Mouse (Mus musculus) heart, embryonic 16.5 days (tissue): ENCODE data around the gene Crlf3. TPM values are rescaled to one million over a fixed set of nuclear protein-coding genes. Genes with fewer than 3 reads are reported as not detected.

Source experiments
- polyA plus RNA-seq: library from polyadenylated mRNA; unstranded; fragments of >200 nt; fragmentation: Nextera tagmentation; extraction: Ambion mirVana; gene quantifications from 2 replicates; pipeline ENCODE4 v1.2.1, GENCODE M21; 2015

Crlf3 gene
- polyA plus RNA-seq, 1 experiment from 2014 or later: 42.8 TPM

Other genes with a start within 250 kb of the Crlf3 start
- 30.1 and 34.1 TPM in 2 replicates for gene Utp6, start 118.6 kb downstream of the Crlf3 start, polyA plus RNA-seq
- 12.7 and 13.9 TPM in 2 replicates for gene Suz12, start 87.9 kb downstream of the Crlf3 start, polyA plus RNA-seq
- 4.6 and 5.0 TPM in 2 replicates for gene Atad5, start 8.4 kb upstream of the Crlf3 start, polyA plus RNA-seq
- gene Tefm, start 61.2 kb upstream of the Crlf3 start, polyA plus RNA-seq: 31.9 and 35.5 TPM in 2 replicates
- 1.7 and 1.8 TPM in 2 replicates for gene Adap2, start 73.1 kb upstream of the Crlf3 start, polyA plus RNA-seq
- 12.5 and 14.5 TPM in 2 replicates for gene Rnf135, start 102.9 kb upstream of the Crlf3 start, polyA plus RNA-seq
- gene Rhot1, start 128.0 kb upstream of the Crlf3 start, polyA plus RNA-seq: 63.6 and 69.9 TPM in 2 replicates
- gene Rhbdl3, start 219.9 kb upstream of the Crlf3 start, polyA plus RNA-seq: 1.9 and 3.1 TPM in 2 replicates